Mouse (Mus musculus) cerebellum, adult 2 months (tissue): ENCODE data around the gene Dnah10. TPM values are rescaled to one million over a fixed set of nuclear protein-coding genes. Genes with fewer than 3 reads are reported as not detected.

Experiments used
- DNase-seq, 2 experiments: peaks; one replicate each; pipeline ENCODE4 v3.0.0; 2021
- H3K27ac ChIP-seq: fragments of 200-500 bp; 2 replicates; pipeline ENCODE4 v1.5.1; 2012; ENCODE audit warnings: low read length, control low read depth, inconsistent platforms; ENCODE audit not compliant: insufficient read depth
- H3K27me3 ChIP-seq: fragments of 200-500 bp; 2 replicates; pipeline ENCODE4 v1.6.1; 2012; ENCODE audit warnings: inconsistent platforms, mild to moderate bottlenecking, low read length, moderate library complexity; ENCODE audit not compliant: control insufficient read depth, insufficient read depth
- H3K4me1 ChIP-seq: fragments of 200-500 bp; 2 replicates; pipeline ENCODE4 v1.6.1; 2011; ENCODE audit warnings: low read length; ENCODE audit not compliant: control insufficient read depth, insufficient read depth
- H3K4me3 ChIP-seq: fragments of 200-500 bp; replicated peaks from 2 replicates; pipeline ENCODE3; 2011; ENCODE audit warnings: mild to moderate bottlenecking, low read depth, low read length, control low read depth; ENCODE audit not compliant: insufficient read depth
- CTCF ChIP-seq: fragments of 200-500 bp; IDR thresholded peaks from 2 replicates; pipeline ENCODE4 v1.5.1; 2011; ENCODE audit warnings: low read depth, mild to moderate bottlenecking, control low read depth, low read length, moderate library complexity, borderline replicate concordance; ENCODE audit not compliant: insufficient read depth
- POLR2A ChIP-seq: fragments of 200-500 bp; IDR thresholded peaks from 2 replicates; pipeline ENCODE4 v1.6.1; 2011; ENCODE audit warnings: low read length, control low read depth, borderline replicate concordance; ENCODE audit not compliant: insufficient read depth
- WGBS: fragments of 180-500 bp; shearing (Covaris S2); methylation state at CpG from one replicate; pipeline ENCODE4 v1.1.7; 2018; 5-methylcytosine and 5-hydroxymethylcytosine counted together
- polyA plus RNA-seq: library from polyadenylated mRNA; depleted of rRNA; stranded (reverse); fragments of >200 nt; gene quantifications from 2 replicates; pipeline ENCODE4 v1.2.3, GENCODE M21; 2012; rRNA removed

The Dnah10 gene
- 0.33 and 0.49 TPM in 2 replicates for polyA plus RNA-seq

DNA sequence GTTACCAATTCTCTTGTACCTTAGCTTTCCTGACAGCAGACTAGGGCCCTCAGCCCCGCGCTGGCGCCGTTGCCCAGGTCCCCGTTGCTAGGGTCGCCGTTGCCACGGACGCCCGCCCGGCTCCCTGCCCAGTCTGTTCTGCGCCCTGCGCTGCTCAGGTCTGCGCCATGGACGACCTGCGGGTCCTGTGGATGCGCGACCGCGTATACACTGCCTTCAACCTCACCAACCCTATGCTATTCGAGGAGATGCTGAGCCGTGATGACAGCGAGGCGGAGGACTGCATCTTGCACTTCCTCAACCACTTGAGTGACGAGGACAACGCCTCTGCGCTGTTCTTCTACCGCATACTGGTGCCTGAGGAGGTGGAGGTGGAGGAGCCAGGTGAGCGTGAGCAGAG, at the start of gene Dnah10:
Dnah10 (plus strand) TSS at position 89 of the 400 bp plus-strand sequence.
- no peaks in the 10 kb centered on the region; the same call in 1 of the 2 replicates for H3K27me3 ChIP-seq
- peak in 1 of 2 experiments; percentile 5 for DNase-seq
- H3K4me1 ChIP-seq, result peaks cover 6% of the 10 kb centered on the region
- H3K27ac ChIP-seq, result no peak within 1 kb of the TSS
- 8% methylated on average over 29 of the region's 29 CpGs for WGBS
- peak within 1 kb of the TSS; percentile 17 for H3K4me3 ChIP-seq
- TF ChIP-seq POLR2A, result no peak
- no peak for TF ChIP-seq CTCF

- 78% methylated on average over 5 of the region's 5 CpGs for WGBS
- no peaks in the 10 kb centered on the region for H3K4me1 ChIP-seq
- no peak for TF ChIP-seq CTCF
- TF ChIP-seq POLR2A, result no peak
- no peak overlapping the region for H3K4me3 ChIP-seq
- H3K27ac ChIP-seq, result no peak overlapping the region
- no peak for DNase-seq
- H3K27me3 ChIP-seq, result no peaks in the 10 kb centered on the region
Measured at GRCm38 (mm10) chr5:124713741-124714140, 11.1 kb upstream of the Dnah10 start.

DNA sequence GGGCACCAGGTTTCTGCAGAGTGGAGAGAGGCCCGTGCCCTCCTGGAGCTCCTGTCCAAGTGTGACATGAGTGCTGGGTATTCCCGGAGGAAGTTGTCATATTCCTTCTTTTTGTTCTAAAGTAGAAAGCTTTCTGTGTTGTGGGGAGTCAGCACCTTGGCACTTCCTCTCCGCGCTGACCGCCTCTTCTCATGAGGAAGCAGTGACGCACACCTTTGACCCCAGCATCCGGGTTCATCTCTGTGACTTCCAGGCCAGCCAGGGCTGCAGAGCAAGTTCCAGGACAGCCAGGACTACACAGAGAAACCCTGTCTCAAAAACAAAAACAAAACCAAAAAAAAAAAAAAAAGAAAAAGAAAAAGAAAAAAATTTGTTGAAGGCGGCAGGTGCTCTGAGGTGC, 9.8 kb upstream of the Dnah10 start:
- no peak overlapping the region for H3K4me3 ChIP-seq
- WGBS, result 92% methylated on average over 8 of the region's 8 CpGs
- no peaks in the 10 kb centered on the region for H3K27me3 ChIP-seq
- H3K4me1 ChIP-seq, result no peaks in the 10 kb centered on the region
- H3K27ac ChIP-seq, result no peak overlapping the region
- no peak for TF ChIP-seq POLR2A
- no peak for TF ChIP-seq CTCF
- no peak for DNase-seq

GRCm38 (mm10) chr5:124717969-124718368, 6.9 kb upstream of the Dnah10 start:
- no peak for DNase-seq
- no peak overlapping the region for H3K4me3 ChIP-seq
- WGBS, result 92% methylated on average over 11 of the region's 11 CpGs
- TF ChIP-seq CTCF, result no peak
- TF ChIP-seq POLR2A, result no peak
- H3K27ac ChIP-seq, result no peak overlapping the region
- no peaks in the 10 kb centered on the region for H3K27me3 ChIP-seq
- no peaks in the 10 kb centered on the region for H3K4me1 ChIP-seq

GRCm38 (mm10) chr5:124718396-124718795, 6.5 kb upstream of the Dnah10 start:
- WGBS, result 90% methylated on average over 7 of the region's 7 CpGs
- TF ChIP-seq CTCF (no peak), POLR2A (no peak)
- no peak for DNase-seq

DNA sequence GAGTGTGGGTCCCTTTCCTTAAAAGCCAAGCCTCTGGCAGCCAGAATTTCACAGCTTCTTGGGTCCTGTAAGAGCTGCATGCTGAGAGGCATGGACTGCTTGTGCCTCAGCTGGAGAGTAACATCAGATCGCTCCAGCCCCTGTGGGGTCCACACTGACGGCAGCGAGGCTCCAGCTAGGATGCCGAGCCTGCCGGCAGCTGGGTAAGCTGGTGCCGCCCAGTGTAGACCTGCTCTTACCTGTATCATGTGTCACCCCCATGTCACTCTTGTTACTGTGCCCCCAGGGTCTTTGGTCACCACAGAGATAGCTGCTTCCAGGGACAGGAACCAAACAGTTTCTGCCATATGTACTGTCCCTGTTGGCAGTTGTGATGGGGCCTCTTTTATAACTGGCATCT, 1.8 kb upstream of the Dnah10 start:
- Histone ChIP-seq H3K27ac (no peak overlapping the region), H3K4me1 (peaks cover 6% of the 10 kb centered on the region), H3K4me3 (no peak overlapping the region), H3K27me3 (no peaks in the 10 kb centered on the region)
- DNase-seq, result no peak
- TF ChIP-seq POLR2A (no peak), CTCF (no peak)
- 91% methylated on average over 6 of the region's 6 CpGs for WGBS

More at GRCm38 (mm10) chr5:124718396-124718795, 6.5 kb upstream of the Dnah10 start:
- H3K4me3 ChIP-seq, result no peak overlapping the region
- H3K27me3 ChIP-seq, result no peaks in the 10 kb centered on the region
- no peak overlapping the region for H3K27ac ChIP-seq
- H3K4me1 ChIP-seq, result no peaks in the 10 kb centered on the region

- no peak for TF ChIP-seq CTCF
- no peak for TF ChIP-seq POLR2A
- Histone ChIP-seq H3K4me1 (peaks cover 6% of the 10 kb centered on the region), H3K27me3 (no peaks in the 10 kb centered on the region; the same call in 1 of the 2 replicates), H3K4me3 (no peak overlapping the region), H3K27ac (no peak overlapping the region)
- DNase-seq, result no peak
- 19% methylated on average over 21 of the region's 21 CpGs for WGBS
Measured at GRCm38 (mm10) chr5:124729662-124730206, 4.8 kb downstream of the Dnah10 start.

DNA sequence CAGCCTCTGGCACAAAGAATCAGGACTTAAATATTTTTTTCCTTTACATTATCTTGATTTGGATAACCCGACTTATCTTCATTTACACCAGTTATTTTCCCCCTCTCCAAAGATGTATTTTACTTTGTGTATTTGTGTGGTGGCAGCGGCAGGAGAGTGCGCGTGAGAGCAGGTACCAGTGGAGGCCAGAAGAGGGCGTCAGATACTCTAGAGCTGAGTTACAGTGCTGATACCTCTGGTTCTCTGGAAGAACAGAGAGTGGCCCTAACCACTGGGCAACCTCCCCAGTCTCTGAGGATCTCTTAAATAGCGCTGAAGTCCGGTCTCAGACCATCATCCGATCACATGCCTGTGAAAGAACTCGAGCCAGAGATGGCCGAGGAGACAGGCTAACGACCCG, 9.1 kb downstream of the Dnah10 start:
- no peak overlapping the region for H3K27ac ChIP-seq

More for the DNA sequence above, 9.1 kb downstream of the Dnah10 start:
- no peaks in the 10 kb centered on the region for H3K4me1 ChIP-seq
- DNase-seq, result no peak
- WGBS, result 85% methylated on average over 12 of the region's 12 CpGs
- TF ChIP-seq POLR2A, result no peak
- TF ChIP-seq CTCF, result no peak
- no peaks in the 10 kb centered on the region; the same call in 1 of the 2 replicates for H3K27me3 ChIP-seq
- H3K4me3 ChIP-seq, result no peak overlapping the region
